Mouse (Mus musculus) stomach, embryonic 16.5 days (tissue): Measurements from ENCODE around the gene Pirt. TPM values are rescaled to one million over a fixed set of nuclear protein-coding genes. Genes with fewer than 3 reads are reported as not detected.

Source experiments
- ATAC-seq: fragments of 200-750 bp; cut with Nextera tagmentation; 2 replicates; pipeline ENCODE4 v1.8.0; 2017; ENCODE audit warnings: moderate number of reproducible peaks, moderate TSS enrichment; ENCODE audit not compliant: insufficient read depth, low FRiP score
- H3K27ac ChIP-seq: fragments of 300-500 bp; sonication (generic); 2 replicates; pipeline ENCODE4 v1.5.1; 2014; ENCODE audit warnings: low read length
- H3K27me3 ChIP-seq: fragments of 300-500 bp; sonication (generic); 2 replicates; pipeline ENCODE4 v1.6.1; 2014; ENCODE audit warnings: low read length, control low read depth, mixed read lengths; ENCODE audit not compliant: control insufficient read depth, insufficient read depth
- H3K36me3 ChIP-seq: fragments of 300-500 bp; sonication (generic); 2 replicates; pipeline ENCODE4 v1.6.1; 2014; ENCODE audit warnings: low read length; ENCODE audit not compliant: control insufficient read depth, insufficient read depth
- H3K4me1 ChIP-seq: fragments of 300-500 bp; sonication (generic); 2 replicates; pipeline ENCODE4 v1.6.1; 2014; ENCODE audit warnings: low read length, control low read depth, mixed read lengths; ENCODE audit not compliant: control insufficient read depth, insufficient read depth
- H3K4me2 ChIP-seq: fragments of 300-500 bp; sonication (generic); 2 replicates; pipeline ENCODE4 v1.6.1; 2014; ENCODE audit warnings: low read depth, low read length, mixed read lengths
- H3K4me3 ChIP-seq: fragments of 300-500 bp; sonication (generic); replicated peaks from 2 replicates; pipeline ENCODE4 v1.5.1; 2014; ENCODE audit warnings: mild to moderate bottlenecking, low read length
- H3K9ac ChIP-seq: fragments of 300-500 bp; sonication (generic); 2 replicates; pipeline ENCODE4 v1.6.1; 2014; ENCODE audit warnings: low read length
- H3K9me3 ChIP-seq: fragments of 300-500 bp; sonication (generic); replicated peaks from 2 replicates; pipeline ENCODE4 v1.6.1; 2016; ENCODE audit warnings: low read length, control low read depth; ENCODE audit not compliant: control insufficient read depth
- WGBS: fragments of 180-500 bp; shearing (Covaris S2); extraction: QIAGEN DNeasy Blood & Tissue Kit; methylation state at CpG from one replicate; pipeline ENCODE4 v1.1.7; 2014; 5-methylcytosine and 5-hydroxymethylcytosine counted together
- polyA plus RNA-seq: library from polyadenylated mRNA; unstranded; fragments of >200 nt; fragmentation: Nextera tagmentation; extraction: Ambion mirVana; gene quantifications from 2 replicates; pipeline ENCODE4 v1.2.1, GENCODE M21; 2015

Gene Pirt
- polyA plus RNA-seq, 1 experiment from 2014 or later, result 7.0 TPM

DNA sequence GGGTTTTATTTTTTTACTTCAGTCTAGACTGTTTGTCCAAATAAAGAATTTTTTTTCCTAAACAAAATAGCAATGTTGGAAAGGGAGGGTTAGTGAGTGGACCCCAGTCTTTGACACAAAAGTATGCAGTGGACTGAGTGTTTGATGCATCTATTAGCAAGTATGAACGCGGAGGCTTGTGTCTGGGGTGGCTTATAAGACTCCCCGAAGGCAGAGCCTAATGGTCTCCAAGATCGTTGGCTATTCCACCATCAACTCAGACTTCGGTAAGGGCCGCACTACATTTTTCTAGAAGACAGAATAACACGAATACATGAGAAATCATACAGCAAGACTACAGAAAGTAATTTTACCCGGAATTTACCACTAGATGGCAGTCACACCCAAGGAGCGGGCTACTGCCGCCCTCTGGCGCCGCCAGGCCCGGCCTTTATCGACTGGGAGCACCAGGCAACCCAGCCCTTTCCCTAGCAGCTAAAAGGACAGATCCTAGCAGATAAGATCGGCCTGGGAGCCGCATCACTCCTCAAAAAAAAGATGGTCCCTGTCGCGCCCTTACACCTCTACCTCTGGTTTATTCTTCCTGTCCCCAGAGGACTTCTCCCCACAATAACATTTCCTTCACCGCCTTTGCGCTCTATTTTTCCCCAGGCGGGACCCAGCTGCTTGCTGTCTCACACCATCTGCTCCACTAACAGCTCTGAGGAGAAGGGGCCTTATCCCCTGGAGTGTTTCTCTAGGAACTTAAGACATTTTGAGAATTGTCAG lies 6.0 kb upstream of the Pirt start:
- Histone ChIP-seq H3K4me1 (peaks cover 8% of the 10 kb centered on the region; the same call in 1 of the 2 replicates), H3K27ac (peak overlapping the region; percentile 55; the same call in 1 of the 2 replicates), H3K36me3 (no peaks in the 10 kb centered on the region), H3K4me2 (peak overlapping the region; percentile 41; the same call in 1 of the 2 replicates), H3K9me3 (no peaks in the 10 kb centered on the region), H3K4me3 (no peak overlapping the region; the same call in 1 of the 2 replicates), H3K27me3 (no peaks in the 10 kb centered on the region), H3K9ac (peak overlapping the region; percentile 60)
- peak; percentile 70 for ATAC-seq
- WGBS, result 13% methylated on average over 21 of the region's 21 CpGs

GRCm38 (mm10) chr11:66912531-66913458 lies 1.0 kb downstream of the Pirt start:
- Histone ChIP-seq H3K27ac (peak overlapping the region; percentile 72), H3K4me3 (0 out of 2 replicates have a peak overlapping the region, but pooled peaks have one; percentile 3), H3K9ac (peak overlapping the region; percentile 46), H3K4me1 (peaks cover 10% of the 10 kb centered on the region; the same call in 1 of the 2 replicates), H3K36me3 (no peaks in the 10 kb centered on the region), H3K4me2 (peak overlapping the region; percentile 22), H3K27me3 (no peaks in the 10 kb centered on the region), H3K9me3 (no peaks in the 10 kb centered on the region)
- WGBS, result 41% methylated on average over 17 of the region's 17 CpGs
- ATAC-seq, result peak; percentile 90

- Histone ChIP-seq H3K4me2 (no peak overlapping the region), H3K9me3 (no peaks in the 10 kb centered on the region), H3K4me1 (peaks cover 10% of the 10 kb centered on the region; the same call in 1 of the 2 replicates), H3K27me3 (no peaks in the 10 kb centered on the region), H3K4me3 (no peak overlapping the region), H3K9ac (no peak overlapping the region), H3K27ac (no peak overlapping the region), H3K36me3 (no peaks in the 10 kb centered on the region)
- WGBS, result 33% methylated on average over 3 of the region's 3 CpGs
- ATAC-seq, result peak; percentile 39; the same call in 1 of the 2 replicates
Observed at GRCm38 (mm10) chr11:66914249-66914648, 2.5 kb downstream of the Pirt start.

GRCm38 (mm10) chr11:66920012-66920411 lies 8.2 kb downstream of the Pirt start:
- Histone ChIP-seq H3K9ac (no peak overlapping the region), H3K36me3 (no peaks in the 10 kb centered on the region), H3K27ac (no peak overlapping the region), H3K4me3 (no peak overlapping the region), H3K27me3 (no peaks in the 10 kb centered on the region), H3K9me3 (no peaks in the 10 kb centered on the region), H3K4me1 (no peaks in the 10 kb centered on the region), H3K4me2 (no peak overlapping the region)
- ATAC-seq, result no peak
- WGBS, result 70% methylated on average over 2 of the region's 2 CpGs

DNA sequence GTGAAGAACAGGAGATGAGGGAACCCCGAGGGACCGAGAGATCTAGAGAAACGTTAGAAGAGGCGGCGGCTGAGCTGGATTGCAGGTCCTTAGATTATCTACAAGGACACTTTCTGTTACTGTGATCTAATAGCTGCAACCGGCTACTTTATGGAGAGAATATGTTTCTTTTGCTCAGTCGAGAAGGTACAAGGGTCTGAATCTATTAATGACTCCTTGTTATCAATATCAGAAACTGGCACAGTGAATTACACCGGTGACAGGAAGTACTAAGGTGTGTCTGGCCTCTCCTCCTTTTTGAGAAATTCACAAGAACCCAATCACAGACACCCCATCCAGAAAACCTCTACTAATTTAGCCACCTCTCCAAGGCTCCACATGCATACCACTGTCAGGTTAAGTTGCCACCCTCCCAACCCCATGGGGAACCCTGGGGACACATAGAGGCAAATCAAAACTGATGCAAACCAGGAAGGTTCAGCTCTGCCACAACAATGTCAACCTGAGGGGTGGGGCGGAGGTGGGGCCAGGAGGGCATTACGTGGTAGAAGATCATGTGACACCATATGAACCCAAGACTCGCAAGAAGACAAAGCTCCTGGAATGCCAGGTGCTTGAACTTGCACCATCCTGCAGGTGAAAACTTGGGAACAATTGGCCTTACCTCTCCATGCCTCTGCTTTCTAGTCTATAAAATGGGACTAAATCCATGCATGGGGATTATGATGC lies 12.5 kb downstream of the Pirt start:
- H3K36me3 ChIP-seq, result no peaks in the 10 kb centered on the region
- H3K4me1 ChIP-seq, result no peaks in the 10 kb centered on the region
- WGBS, result 67% methylated on average over 11 of the region's 11 CpGs
- no peaks in the 10 kb centered on the region for H3K27me3 ChIP-seq
- no peak overlapping the region for H3K9ac ChIP-seq
- H3K27ac ChIP-seq, result no peak overlapping the region
- ATAC-seq, result no peak
- H3K4me2 ChIP-seq, result no peak overlapping the region
- H3K4me3 ChIP-seq, result no peak overlapping the region
- H3K9me3 ChIP-seq, result no peaks in the 10 kb centered on the region

DNA sequence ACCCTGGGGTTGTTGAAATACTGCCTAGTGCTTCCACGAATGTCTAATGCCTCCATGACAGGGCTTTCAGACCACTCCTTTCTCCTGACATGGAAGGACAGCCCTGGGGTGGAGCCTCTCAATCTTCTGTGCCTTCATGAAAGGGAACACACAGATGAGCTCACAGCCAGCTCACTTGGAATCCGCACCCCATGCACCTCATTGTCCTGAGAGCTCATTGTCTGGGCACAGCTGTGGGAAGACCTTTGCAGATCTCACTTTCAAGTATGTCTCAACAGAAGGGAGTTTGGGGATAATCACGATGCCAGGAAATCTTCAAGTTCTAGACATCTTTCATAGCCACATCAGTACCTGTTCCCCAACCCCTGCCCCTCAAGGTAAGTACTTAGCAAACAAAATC lies 16.5 kb downstream of the Pirt start:
- H3K27ac ChIP-seq, result no peak overlapping the region
- no peaks in the 10 kb centered on the region for H3K4me1 ChIP-seq
- H3K9ac ChIP-seq, result no peak overlapping the region
- WGBS, result 60% methylated on average over 3 of the region's 3 CpGs
- H3K9me3 ChIP-seq, result no peaks in the 10 kb centered on the region
- no peak overlapping the region for H3K4me3 ChIP-seq
- no peak for ATAC-seq
- H3K36me3 ChIP-seq, result no peaks in the 10 kb centered on the region
- H3K27me3 ChIP-seq, result no peaks in the 10 kb centered on the region
- no peak overlapping the region for H3K4me2 ChIP-seq

GRCm38 (mm10) chr11:66932827-66933599 lies 21.2 kb downstream of the Pirt start:
- no peaks in the 10 kb centered on the region for H3K36me3 ChIP-seq
- WGBS, result 81% methylated on average over 9 of the region's 9 CpGs
- no peak overlapping the region for H3K4me3 ChIP-seq
- no peak overlapping the region for H3K4me2 ChIP-seq
- H3K27ac ChIP-seq, result no peak overlapping the region
- H3K27me3 ChIP-seq, result no peaks in the 10 kb centered on the region
- no peak for ATAC-seq
- no peak overlapping the region for H3K9ac ChIP-seq
- no peaks in the 10 kb centered on the region for H3K9me3 ChIP-seq
- no peaks in the 10 kb centered on the region for H3K4me1 ChIP-seq

DNA sequence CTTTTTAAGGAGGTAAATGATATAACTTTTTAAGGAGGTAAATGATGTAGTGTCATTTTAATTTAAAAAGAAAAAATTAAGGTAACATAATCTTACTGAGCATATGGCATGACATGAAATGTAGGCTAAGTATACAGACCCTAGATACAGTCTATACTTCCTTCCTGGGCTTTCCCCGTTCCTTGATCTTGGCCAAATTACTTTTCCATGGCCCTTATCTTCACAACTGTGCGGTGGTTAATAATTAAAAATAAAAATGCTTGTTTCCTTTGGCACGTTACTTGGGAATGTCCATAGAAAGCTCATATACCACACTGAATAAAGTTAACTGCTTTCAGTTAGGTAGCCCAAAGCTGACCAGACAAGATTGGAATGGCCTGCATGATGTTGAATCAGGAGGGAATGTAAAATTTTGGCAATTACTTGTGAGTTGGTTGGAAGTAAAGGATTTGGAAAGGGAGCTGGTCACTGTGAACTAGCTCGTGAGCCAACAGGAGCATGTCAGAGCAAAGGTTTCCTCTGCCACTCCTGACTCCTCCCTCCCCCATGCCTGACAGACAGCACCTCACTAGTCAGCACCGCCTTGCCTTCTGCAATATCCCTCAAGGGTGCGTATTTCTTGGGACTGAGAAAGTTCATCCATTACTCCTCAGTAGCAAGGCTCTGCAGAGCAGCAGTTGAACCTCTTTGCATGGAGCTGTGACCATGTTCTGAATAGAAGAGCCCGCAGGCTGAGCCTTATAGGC lies 22.8 kb downstream of the Pirt start:
- Histone ChIP-seq H3K4me3 (no peak overlapping the region), H3K4me1 (no peaks in the 10 kb centered on the region), H3K27ac (peak overlapping the region; percentile 14; the same call in 1 of the 2 replicates), H3K4me2 (no peak overlapping the region), H3K9me3 (no peaks in the 10 kb centered on the region), H3K27me3 (no peaks in the 10 kb centered on the region), H3K36me3 (no peaks in the 10 kb centered on the region), H3K9ac (no peak overlapping the region)
- 59% methylated on average over 7 of the region's 7 CpGs for WGBS
- peak; percentile 81; the same call in 1 of the 2 replicates for ATAC-seq
